Mouse (Mus musculus) urinary bladder, postnatal 0 days (tissue): ENCODE measurements around the gene Pcsk1n. TPM values are rescaled to one million over a fixed set of nuclear protein-coding genes. Genes with fewer than 3 reads are reported as not detected.

ENCODE experiments used
- polyA plus RNA-seq: library from polyadenylated mRNA; unstranded; fragments of >200 nt; fragmentation: Nextera tagmentation; extraction: Ambion mirVana; gene quantifications from 2 replicates; pipeline ENCODE4 v1.2.1, GENCODE M21; 2015

Pcsk1n gene
- polyA plus RNA-seq, result 0.71 and 0.74 TPM in 2 replicates

GRCm38 (mm10) chrX:7919601-7920383 is at the start of gene Pcsk1n:
Gene Pcsk1n (plus strand): TSS chrX:7919822.

GRCm38 (mm10) chrX:7878007-7878419 is 41.6 kb upstream of the Pcsk1n start, which contains the start of gene Pim2:
Gene Pim2 (plus strand): TSS chrX:7878262.

GRCm38 (mm10) chrX:7883841-7884567 is 35.6 kb upstream of the Pcsk1n start, which contains the start of gene Slc35a2:
Gene Slc35a2 (plus strand): TSS chrX:7884028.

GRCm38 (mm10) chrX:7898880-7899874 is 20.4 kb upstream of the Pcsk1n start, which contains the start of the genes Pqbp1 and Timm17b:
Gene Pqbp1 (minus strand): TSS chrX:7899269.
Gene Timm17b (plus strand): TSS chrX:7899357.

GRCm38 (mm10) chrX:7907735-7908134 is 11.9 kb upstream of the Pcsk1n start, which contains the start of gene Gm10491:
Gene Gm10491 (minus strand): TSS chrX:7907835.

GRCm38 (mm10) chrX:7909242-7909641 is 10.4 kb upstream of the Pcsk1n start, which contains the start of gene Gm10490:
Gene Gm10490 (plus strand): TSS chrX:7909542.

GRCm38 (mm10) chrX:7928270-7928790 is 8.7 kb downstream of the Pcsk1n start, which contains the start of gene Eras:
Gene Eras (minus strand): TSS chrX:7928607.

GRCm38 (mm10) chrX:7947108-7947899 is 27.7 kb downstream of the Pcsk1n start, which contains the start of gene Hdac6:
Gene Hdac6 (minus strand): TSS chrX:7947889.

Other genes with a start within 250 kb of the Pcsk1n start
- gene Plp2, start 248.4 kb upstream of the Pcsk1n start, polyA plus RNA-seq, result 303 and 319 TPM in 2 replicates
- 0.47 and 0.53 TPM in 2 replicates for gene Magix, start 238.6 kb upstream of the Pcsk1n start, polyA plus RNA-seq
- gene Gpkow, start 222.7 kb upstream of the Pcsk1n start, polyA plus RNA-seq, result 19.2 and 20.6 TPM in 2 replicates
- 23.7 and 30.3 TPM in 2 replicates for gene Wdr45, start 205.5 kb upstream of the Pcsk1n start, polyA plus RNA-seq
- gene Gm45208, start 197.6 kb upstream of the Pcsk1n start, polyA plus RNA-seq, result 0.61 TPM in 1 of 2 replicates, not detected in the other
- gene Praf2, start 191.4 kb upstream of the Pcsk1n start, polyA plus RNA-seq, result 38.2 and 41.3 TPM in 2 replicates
- 9.0 and 10.0 TPM in 2 replicates for gene Ccdc120, start 168.9 kb upstream of the Pcsk1n start, polyA plus RNA-seq
- gene Tfe3, start 157.3 kb upstream of the Pcsk1n start, polyA plus RNA-seq, result 21.3 and 23.4 TPM in 2 replicates
- 19.2 and 23.6 TPM in 2 replicates for gene Gripap1, start 130.1 kb upstream of the Pcsk1n start, polyA plus RNA-seq
- 0.98 and 1.4 TPM in 2 replicates for gene Kcnd1, start 97.5 kb upstream of the Pcsk1n start, polyA plus RNA-seq
- gene Otud5, start 78.5 kb upstream of the Pcsk1n start, polyA plus RNA-seq, result 23.4 and 24.7 TPM in 2 replicates
- 4.7 and 5.1 TPM in 2 replicates for gene Pim2, start 41.6 kb upstream of the Pcsk1n start, polyA plus RNA-seq
- gene Slc35a2, start 35.8 kb upstream of the Pcsk1n start, polyA plus RNA-seq, result 33.6 and 37.9 TPM in 2 replicates
- 64.1 and 69.9 TPM in 2 replicates for gene Pqbp1, start 20.6 kb upstream of the Pcsk1n start, polyA plus RNA-seq
- gene Timm17b, start 20.5 kb upstream of the Pcsk1n start, polyA plus RNA-seq, result 98.1 and 101 TPM in 2 replicates
- gene Gm10491, start 12.0 kb upstream of the Pcsk1n start, polyA plus RNA-seq, result not detected in 2 replicates
- gene Gm10490, start 10.3 kb upstream of the Pcsk1n start, polyA plus RNA-seq, result not detected in 2 replicates
- not detected in 2 replicates for gene Eras, start 8.8 kb downstream of the Pcsk1n start, polyA plus RNA-seq
- gene Hdac6, start 28.1 kb downstream of the Pcsk1n start, polyA plus RNA-seq, result 9.2 and 9.7 TPM in 2 replicates
- gene Gata1, start 58.2 kb downstream of the Pcsk1n start, polyA plus RNA-seq, result 0.19 and 0.42 TPM in 2 replicates
- gene Glod5, start 98.7 kb downstream of the Pcsk1n start, polyA plus RNA-seq, result not detected in 2 replicates
- gene Suv39h1, start 154.9 kb downstream of the Pcsk1n start, polyA plus RNA-seq, result 13.4 and 15.2 TPM in 2 replicates
- 0.46 and 0.93 TPM in 2 replicates for gene Was, start 170.7 kb downstream of the Pcsk1n start, polyA plus RNA-seq
- 20.9 and 21.7 TPM in 2 replicates for gene Wdr13, start 213.1 kb downstream of the Pcsk1n start, polyA plus RNA-seq
- 526 and 612 TPM in 2 replicates for gene Rbm3, start 226.1 kb downstream of the Pcsk1n start, polyA plus RNA-seq